ENCODE assay signal across 12 mouse cellular contexts in genomic region chr7:112700082-112700481, GRCm38 (mm10). TPM values are rescaled to one million over a fixed set of nuclear protein-coding genes. Genes with fewer than 3 reads are reported as not detected.
DNase-seq lines count a peak whose midpoint lies in the region; ATAC-seq and TF ChIP-seq lines count a peak whose summit lies in the region.
"Had no signal": no experiment of that assay in that cellular context is flagged by ENCODE, and none has a peak within 500 bp of the region (broad histone marks: within the 10 kb centered on the region; RNA-seq: fewer than 3 reads in every experiment).

No protein-coding gene starts in this region.

- H3K79me2 ChIP-seq in myocyte (ENCODE audit: control insufficient read depth, insufficient read depth): peaks cover 89% of the 10 kb centered on the region

- H3K4me2 ChIP-seq in embryonic facial prominence, embryonic 11.5 days (ENCODE audit: low read depth, low read length): no peak overlapping the region
- H3K4me2 ChIP-seq in kidney, embryonic 16.5 days (replicated peaks; ENCODE audit: low read depth, low read length): no peak overlapping the region
- H3K4me2 ChIP-seq in myocyte (ENCODE audit: low read depth): no peak overlapping the region
- H3K4me2 ChIP-seq: embryonic facial prominence, embryonic 15.5 days; lung, embryonic 14.5 days had no signal

- H3K9me3 ChIP-seq in embryonic facial prominence, embryonic 11.5 days (replicated peaks; ENCODE audit: control insufficient read depth, low read length): no peaks in the 10 kb centered on the region
- H3K9me3 ChIP-seq in kidney, embryonic 16.5 days (ENCODE audit: low read length): no peaks in the 10 kb centered on the region
- H3K9me3 ChIP-seq: embryonic facial prominence, embryonic 15.5 days had no signal

- H3K27ac ChIP-seq in embryonic facial prominence, embryonic 11.5 days (replicated peaks; ENCODE audit: low read depth, low read length): no peak overlapping the region
- peak overlapping the region; percentile 43; the same call in 1 of the 2 replicates for H3K27ac ChIP-seq in kidney, embryonic 16.5 days (ENCODE audit: low read length)
- H3K27ac ChIP-seq: embryonic facial prominence, embryonic 15.5 days had no signal

- DNase-seq in testis, postnatal 14 days (ENCODE audit: low spot score): peak; percentile 23
- no peak for DNase-seq in testis, postnatal 10 days (ENCODE audit: low spot score)
- peak; percentile 54 for DNase-seq in embryonic facial prominence, embryonic 11.5 days (ENCODE audit: low spot score)
- DNase-seq in ovary, adult 18-20 months (ENCODE audit: low spot score): no peak
- DNase-seq in retina, postnatal 1 day: no peak
- no peak for DNase-seq in frontal cortex, postnatal 10 days (ENCODE audit: low spot score in 2 of 2)
- DNase-seq: adrenal gland, adult 8-10 months; cerebellum, adult 8-10 months; lung, embryonic 14.5 days had no signal

- no peaks in the 10 kb centered on the region for H3K27me3 ChIP-seq in embryonic facial prominence, embryonic 11.5 days (ENCODE audit: control insufficient read depth, insufficient read depth, low read length)
- H3K27me3 ChIP-seq in kidney, embryonic 16.5 days (ENCODE audit: insufficient read depth, low read length): no peaks in the 10 kb centered on the region
- H3K27me3 ChIP-seq in myocyte (ENCODE audit: control insufficient read depth, insufficient read depth, insufficient read length): no peaks in the 10 kb centered on the region
- H3K27me3 ChIP-seq: embryonic facial prominence, embryonic 15.5 days had no signal

- no peak overlapping the region for H3ac ChIP-seq in myocyte (ENCODE audit: control insufficient read depth, insufficient read length)

- no peak overlapping the region for H3K4me3 ChIP-seq in embryonic facial prominence, embryonic 11.5 days (ENCODE audit: low read depth, low read length)
- H3K4me3 ChIP-seq in kidney, embryonic 16.5 days (ENCODE audit: low read length): no peak overlapping the region
- no peak overlapping the region for H3K4me3 ChIP-seq in myocyte
- H3K4me3 ChIP-seq: embryonic facial prominence, embryonic 15.5 days had no signal

- H3K4me1 ChIP-seq in embryonic facial prominence, embryonic 11.5 days (ENCODE audit: control insufficient read depth, insufficient read depth, low read length): peaks cover 16% of the 10 kb centered on the region
- H3K4me1 ChIP-seq in kidney, embryonic 16.5 days (ENCODE audit: insufficient read depth, low read length): peaks cover 56% of the 10 kb centered on the region

- ATAC-seq in embryonic facial prominence, embryonic 11.5 days (replicated peaks; ENCODE audit: insufficient number of reproducible peaks, low FRiP score, low TSS enrichment, low read depth): no peak
- peak; percentile 52 for ATAC-seq in kidney, embryonic 16.5 days (ENCODE audit: low FRiP score, low TSS enrichment)

- H3K36me3 ChIP-seq in embryonic facial prominence, embryonic 11.5 days (replicated peaks; ENCODE audit: control insufficient read depth, insufficient read depth, low read depth, low read length): no peaks in the 10 kb centered on the region
- no peaks in the 10 kb centered on the region for H3K36me3 ChIP-seq in kidney, embryonic 16.5 days (ENCODE audit: insufficient read depth, low read length)
- H3K36me3 ChIP-seq in myocyte (ENCODE audit: control insufficient read depth, insufficient read depth): peaks cover 5% of the 10 kb centered on the region
- H3K36me3 ChIP-seq: embryonic facial prominence, embryonic 15.5 days had no signal

- H3K9ac ChIP-seq in embryonic facial prominence, embryonic 11.5 days (replicated peaks; ENCODE audit: low read length): no peak overlapping the region
- H3K9ac ChIP-seq in kidney, embryonic 16.5 days (replicated peaks; ENCODE audit: low read length): no peak overlapping the region
- H3K9ac ChIP-seq: embryonic facial prominence, embryonic 15.5 days; lung, embryonic 14.5 days had no signal

- WGBS in embryonic facial prominence, embryonic 11.5 days: 40% methylated on average over 5 of the region's 5 CpGs
- WGBS in kidney, embryonic 16.5 days: 42% methylated on average over 5 of the region's 5 CpGs

- no peak for TF ChIP-seq POLR2A in myocyte (IDR thresholded peaks at IDR 0.05; ENCODE audit: insufficient read length, low read depth)

TF ChIP-seq in myocyte, 11 proteins besides CTCF, POLR2A, EP300 and RAD21:
- TF ChIP-seq POLR2AphosphoS2 (IDR thresholded peaks at IDR 0.05; ENCODE audit: insufficient read length, low read depth) (no peak), REST (IDR thresholded peaks at IDR 0.05; ENCODE audit: insufficient read depth, insufficient read length) (no peak), USF1 (IDR thresholded peaks at IDR 0.05; ENCODE audit: low read depth) (peak; percentile 6), TCF12 (IDR thresholded peaks at IDR 0.05; ENCODE audit: insufficient read depth, poor library complexity, severe bottlenecking) (no peak), SRF (IDR thresholded peaks at IDR 0.05; ENCODE audit: control insufficient read depth, insufficient read length, low read depth) (no peak), MYOD1 (IDR thresholded peaks at IDR 0.05; ENCODE audit: control insufficient read depth in 1 of 3, insufficient read length in 2 of 3, low read depth in 2 of 3) (no peak)

RNA-seq across cellular contexts. Expression of gene Tead1, which starts 21.0 kb away (rescaled TPM):
- 14.4 and 16.7 TPM in 2 replicates for polyA plus RNA-seq in embryonic facial prominence, embryonic 11.5 days (2014; fragmentation: Nextera tagmentation; extraction: Ambion mirVana)
- 18.0 and 25.7 TPM in 2 replicates for polyA plus RNA-seq in kidney, embryonic 16.5 days (2015; fragmentation: Nextera tagmentation; extraction: Ambion mirVana)
- 18.8 TPM for polyA plus RNA-seq in myocyte (2012; fragmentation: generic; extraction: Trizol)

Comparison
In these comparisons a context has a peak if more than half of its experiments do, and no peak if none do; other contexts are left out.
1. DNase-seq: peak in testis, postnatal 14 days (single experiment) and embryonic facial prominence, embryonic 11.5 days (single experiment); none in testis, postnatal 10 days (single experiment), ovary, adult 18-20 months (single experiment), retina, postnatal 1 day (single experiment) and frontal cortex, postnatal 10 days (0 of 2).